Mouse (Mus musculus) myocyte (in vitro differentiated cells): ENCODE measurements around the gene Scrg1.

Experiments
- CEBPB ChIP-seq: IDR thresholded peaks from 2 replicates; pipeline ENCODE4 v1.6.1; 2011; ENCODE audit warnings: mild to moderate bottlenecking, moderate library complexity; ENCODE audit not compliant: poor library complexity, insufficient read depth, severe bottlenecking
- E2F4 ChIP-seq: IDR thresholded peaks from one replicate; pipeline ENCODE4 v1.6.1; 2011; ENCODE audit warnings: mild to moderate bottlenecking, control low read depth, moderate library complexity; ENCODE audit not compliant: insufficient read depth
- MYOD1 ChIP-seq, 3 experiments: IDR thresholded peaks; one replicate each; pipeline ENCODE4 v1.6.1; 2011; ENCODE audit warnings: control low read depth in 2 of 3, low read depth in 2 of 3, mild to moderate bottlenecking in 2 of 3, moderate library complexity in 1 of 3; ENCODE audit not compliant: insufficient read length in 2 of 3, control insufficient read depth in 1 of 3
- POLR2A ChIP-seq: IDR thresholded peaks from one replicate; pipeline ENCODE4 v1.6.1; 2011; ENCODE audit warnings: low read depth, mild to moderate bottlenecking, control low read depth, moderate library complexity; ENCODE audit not compliant: insufficient read length
- POLR2AphosphoS2 ChIP-seq: IDR thresholded peaks from one replicate; pipeline ENCODE4 v1.6.1; 2011; ENCODE audit warnings: low read depth, control low read depth; ENCODE audit not compliant: insufficient read length
- REST ChIP-seq: IDR thresholded peaks from one replicate; pipeline ENCODE4 v1.6.1; 2011; ENCODE audit warnings: mild to moderate bottlenecking, control low read depth, moderate library complexity; ENCODE audit not compliant: insufficient read depth, insufficient read length
- TCF12 ChIP-seq: IDR thresholded peaks from one replicate; pipeline ENCODE4 v1.6.1; 2011; ENCODE audit warnings: mild to moderate bottlenecking, control low read depth; ENCODE audit not compliant: poor library complexity, insufficient read depth, severe bottlenecking
- TCF3 ChIP-seq: IDR thresholded peaks from one replicate; pipeline ENCODE4 v1.6.1; 2011; ENCODE audit warnings: low read depth, control low read depth; ENCODE audit not compliant: insufficient read length

GRCm38 (mm10) chr8:57426074-57426473 is 29.6 kb upstream of the Scrg1 start:
- TF ChIP-seq TCF12 (no peak), POLR2A (no peak), CEBPB (no peak), TCF3 (no peak), E2F4 (no peak), REST (no peak), POLR2AphosphoS2 (no peak), MYOD1 (IDR thresholded peaks at IDR 0.05; ENCODE audit: control insufficient read depth in 1 of 3, insufficient read length in 2 of 3, low read depth in 2 of 3) (no peak)
